Mouse (Mus musculus) liver, embryonic 12.5 days (tissue): ENCODE data around the gene Morn4. TPM values are rescaled to one million over a fixed set of nuclear protein-coding genes. Genes with fewer than 3 reads are reported as not detected.

Source experiments
- ATAC-seq: fragments of 200-750 bp; cut with Nextera tagmentation; 2 replicates; pipeline ENCODE4 v1.8.0; 2017; ENCODE audit warnings: moderate number of reproducible peaks, mild to moderate bottlenecking, moderate library complexity
- H3K27ac ChIP-seq: fragments of 300-500 bp; sonication (generic); 2 replicates; pipeline ENCODE4 v1.5.1; 2016; ENCODE audit warnings: mild to moderate bottlenecking
- H3K27me3 ChIP-seq: fragments of 300-500 bp; sonication (generic); replicated peaks from 2 replicates; pipeline ENCODE4 v1.6.1; 2016; ENCODE audit warnings: mild to moderate bottlenecking, moderate library complexity
- H3K36me3 ChIP-seq: fragments of 300-500 bp; sonication (generic); 2 replicates; pipeline ENCODE4 v1.6.1; 2016; ENCODE audit warnings: mild to moderate bottlenecking, moderate library complexity
- H3K4me1 ChIP-seq: fragments of 300-500 bp; sonication (generic); 2 replicates; pipeline ENCODE4 v1.6.1; 2016
- H3K4me2 ChIP-seq: fragments of 300-500 bp; sonication (generic); 2 replicates; pipeline ENCODE4 v1.6.1; 2016; ENCODE audit warnings: mild to moderate bottlenecking, moderate library complexity
- H3K4me3 ChIP-seq: fragments of 300-500 bp; sonication (generic); 2 replicates; pipeline ENCODE4 v1.5.1; 2016; ENCODE audit warnings: mild to moderate bottlenecking, moderate library complexity
- H3K9ac ChIP-seq: fragments of 300-500 bp; sonication (generic); 2 replicates; pipeline ENCODE4 v1.6.1; 2016; ENCODE audit warnings: mild to moderate bottlenecking, moderate library complexity
- H3K9me3 ChIP-seq: fragments of 300-500 bp; sonication (generic); replicated peaks from 2 replicates; pipeline ENCODE4 v1.6.1; 2016; ENCODE audit warnings: mild to moderate bottlenecking, moderate library complexity
- WGBS: fragments of 180-500 bp; shearing (Covaris S2); methylation state at CpG from one replicate; pipeline ENCODE4 v1.1.7; 2016; ENCODE audit not compliant: insufficient replicate concordance; 5-methylcytosine and 5-hydroxymethylcytosine counted together
- polyA plus RNA-seq: library from polyadenylated mRNA; unstranded; fragments of >200 nt; fragmentation: Nextera tagmentation; extraction: Ambion mirVana; gene quantifications from 2 replicates; pipeline ENCODE4 v1.2.1, GENCODE M21; 2016

Morn4 gene
- 4.4 and 4.6 TPM in 2 replicates for polyA plus RNA-seq

DNA sequence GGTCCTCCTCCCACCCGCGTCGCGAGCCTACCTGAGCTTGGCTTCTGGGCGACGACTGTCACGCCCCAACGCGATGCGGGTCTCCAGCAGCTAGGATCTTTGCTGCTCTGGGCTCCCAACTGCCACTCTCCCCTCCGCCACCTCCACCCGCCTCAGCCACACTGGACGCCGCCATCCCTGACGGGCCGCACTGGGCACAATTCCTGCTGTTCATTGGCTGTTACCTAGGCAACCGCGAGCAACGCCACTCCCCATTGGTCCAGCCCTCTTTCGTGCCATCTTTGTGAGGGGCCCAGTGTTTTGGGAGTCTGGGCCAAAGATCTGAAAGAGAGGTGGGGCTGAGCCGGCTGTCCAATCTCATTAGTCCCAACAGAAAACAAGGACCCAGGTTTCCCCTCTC lies at the start of gene Morn4:
TSS of gene Morn4 (minus strand) at position 192 of the 400 bp plus-strand sequence.
- Histone ChIP-seq H3K27ac (no peak within 1 kb of the TSS), H3K27me3 (no peaks in the 10 kb centered on the region), H3K9me3 (no peaks in the 10 kb centered on the region), H3K9ac (peak within 1 kb of the TSS; percentile 66), H3K36me3 (no peaks in the 10 kb centered on the region), H3K4me1 (peaks cover 33% of the 10 kb centered on the region), H3K4me3 (peak within 1 kb of the TSS; percentile 70), H3K4me2 (peak within 1 kb of the TSS; percentile 91)
- ATAC-seq: peak; percentile 20; the same call in 1 of the 2 replicates
- whole genome bisulfite sequencing: 2% methylated on average over 21 of the region's 21 CpGs

DNA sequence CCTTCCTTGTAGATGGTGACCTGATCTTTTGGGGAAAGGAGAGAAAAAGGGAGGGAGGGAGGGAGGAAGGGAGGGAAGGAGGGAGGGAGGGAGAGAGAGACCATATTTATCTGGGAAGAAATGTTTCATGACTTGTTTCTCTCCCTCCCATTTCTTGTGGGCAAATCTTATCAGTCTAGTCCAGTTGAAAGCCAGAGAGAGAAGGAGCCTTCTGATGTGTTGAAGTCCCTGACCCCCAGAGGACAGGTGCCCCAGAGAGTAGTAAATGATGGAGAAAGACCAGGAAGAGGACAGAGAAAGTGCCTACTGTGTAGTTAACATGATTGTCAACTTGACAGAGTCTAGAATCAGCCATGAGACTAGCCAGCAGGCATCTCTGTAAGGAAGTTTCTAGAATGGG lies 48.9 kb upstream of the Morn4 start:
- Histone ChIP-seq H3K4me2 (peak overlapping the region; percentile 1; the same call in 1 of the 2 replicates), H3K4me1 (peaks cover 28% of the 10 kb centered on the region), H3K27ac (no peak overlapping the region), H3K9me3 (no peaks in the 10 kb centered on the region), H3K36me3 (no peaks in the 10 kb centered on the region), H3K27me3 (no peaks in the 10 kb centered on the region), H3K9ac (no peak overlapping the region), H3K4me3 (no peak overlapping the region)
- peak; percentile 80 for ATAC-seq

DNA sequence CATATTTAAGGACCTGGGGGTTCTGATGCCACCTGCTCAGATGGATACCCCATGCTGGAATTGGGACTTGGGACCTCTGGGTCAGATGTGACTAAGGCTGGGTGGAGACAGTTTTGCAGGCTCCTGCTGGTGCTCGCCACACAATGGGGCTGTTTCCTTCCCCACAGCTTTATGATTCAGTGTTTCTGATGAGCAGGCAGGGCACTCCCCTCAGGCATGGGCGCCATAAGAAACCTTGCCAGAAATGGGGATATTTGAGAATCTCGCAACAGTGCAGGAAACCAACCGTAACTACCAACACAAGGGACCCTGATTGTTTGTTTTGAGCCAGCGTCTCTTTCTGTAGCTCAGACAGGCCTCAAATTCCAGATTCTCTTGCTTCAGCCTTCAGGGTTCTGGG lies 44.9 kb upstream of the Morn4 start:
- no peak overlapping the region for H3K4me2 ChIP-seq
- no peak overlapping the region for H3K4me3 ChIP-seq
- 67% methylated on average over 5 of the region's 5 CpGs for WGBS
- no peaks in the 10 kb centered on the region for H3K36me3 ChIP-seq
- H3K9ac ChIP-seq: no peak overlapping the region
- no peaks in the 10 kb centered on the region for H3K9me3 ChIP-seq
- H3K27me3 ChIP-seq: no peaks in the 10 kb centered on the region
- no peak overlapping the region for H3K27ac ChIP-seq
- H3K4me1 ChIP-seq: peaks cover 57% of the 10 kb centered on the region
- no peak for ATAC-seq

DNA sequence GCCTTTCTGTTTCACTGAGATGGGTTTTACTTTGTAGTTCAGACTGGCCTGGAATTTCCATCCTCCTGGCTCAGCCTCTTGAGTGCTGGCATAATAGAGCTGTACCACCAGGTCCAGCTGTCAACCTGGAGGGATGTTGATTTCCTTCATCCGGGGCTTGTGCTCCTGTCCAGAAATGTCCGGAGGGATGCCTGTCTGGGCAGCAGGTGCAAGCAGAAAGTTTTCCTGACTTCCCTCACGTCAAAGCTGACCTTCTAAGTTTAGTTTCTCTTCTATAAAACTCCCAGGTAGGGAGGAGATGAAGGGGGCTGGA lies 44.1 kb upstream of the Morn4 start:
- no peaks in the 10 kb centered on the region for H3K9me3 ChIP-seq
- no peak for ATAC-seq
- no peak overlapping the region for H3K9ac ChIP-seq
- 66% methylated on average over 3 of the region's 3 CpGs for WGBS
- peaks cover 56% of the 10 kb centered on the region for H3K4me1 ChIP-seq
- H3K27me3 ChIP-seq: no peaks in the 10 kb centered on the region
- no peak overlapping the region for H3K4me3 ChIP-seq
- peak overlapping the region; percentile 78 for H3K27ac ChIP-seq
- no peak overlapping the region for H3K4me2 ChIP-seq
- H3K36me3 ChIP-seq: no peaks in the 10 kb centered on the region; the same call in 1 of the 2 replicates

DNA sequence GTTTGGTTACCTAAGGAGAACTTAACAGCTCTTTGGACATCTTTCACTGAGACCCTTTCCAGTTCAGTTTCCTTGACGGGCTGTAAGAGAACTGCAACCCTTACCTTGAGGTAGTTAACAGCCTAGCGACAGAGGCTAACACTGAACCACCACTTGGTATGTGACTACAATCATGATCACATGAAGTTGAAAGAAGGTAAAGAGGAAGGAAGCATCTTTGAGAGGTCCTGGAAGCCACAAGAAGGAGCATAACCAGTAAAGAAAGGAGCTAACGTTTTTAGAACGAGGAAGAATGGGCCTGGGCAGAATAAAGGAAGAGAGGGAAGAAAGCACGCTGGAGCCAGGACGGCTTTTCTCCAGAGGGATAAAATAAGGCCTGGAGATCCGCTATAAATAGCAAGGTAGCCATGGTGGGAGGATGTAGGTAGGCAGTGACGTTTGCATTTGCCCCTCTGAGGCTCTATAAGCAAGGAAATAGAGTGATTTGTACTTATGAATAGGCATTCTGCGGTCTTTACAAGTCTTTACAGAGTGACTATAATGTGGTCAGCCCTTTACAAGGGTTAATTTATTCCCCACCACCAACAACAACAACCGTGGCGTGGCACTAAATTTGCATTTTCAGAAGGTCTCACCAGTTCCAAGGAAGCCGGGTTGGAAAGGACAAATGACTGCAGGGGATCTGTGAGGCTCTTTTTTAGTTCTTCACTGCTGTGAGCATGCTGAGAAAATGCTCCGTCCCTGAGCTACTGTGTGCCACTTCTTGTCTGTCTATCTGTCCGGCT lies 43.5 kb upstream of the Morn4 start:
- peak overlapping the region; percentile 78 for H3K27ac ChIP-seq
- ATAC-seq: 0 out of 2 replicates have a peak, but pooled peaks have one; percentile 1
- H3K27me3 ChIP-seq: no peaks in the 10 kb centered on the region
- peak overlapping the region; percentile 31; the same call in 1 of the 2 replicates for H3K9ac ChIP-seq
- WGBS: 34% methylated on average over 14 of the region's 14 CpGs
- H3K4me1 ChIP-seq: peaks cover 56% of the 10 kb centered on the region
- H3K4me3 ChIP-seq: peak overlapping the region; percentile 68
- no peaks in the 10 kb centered on the region for H3K9me3 ChIP-seq
- peaks cover 5% of the 10 kb centered on the region for H3K36me3 ChIP-seq
- peak overlapping the region; percentile 86 for H3K4me2 ChIP-seq

DNA sequence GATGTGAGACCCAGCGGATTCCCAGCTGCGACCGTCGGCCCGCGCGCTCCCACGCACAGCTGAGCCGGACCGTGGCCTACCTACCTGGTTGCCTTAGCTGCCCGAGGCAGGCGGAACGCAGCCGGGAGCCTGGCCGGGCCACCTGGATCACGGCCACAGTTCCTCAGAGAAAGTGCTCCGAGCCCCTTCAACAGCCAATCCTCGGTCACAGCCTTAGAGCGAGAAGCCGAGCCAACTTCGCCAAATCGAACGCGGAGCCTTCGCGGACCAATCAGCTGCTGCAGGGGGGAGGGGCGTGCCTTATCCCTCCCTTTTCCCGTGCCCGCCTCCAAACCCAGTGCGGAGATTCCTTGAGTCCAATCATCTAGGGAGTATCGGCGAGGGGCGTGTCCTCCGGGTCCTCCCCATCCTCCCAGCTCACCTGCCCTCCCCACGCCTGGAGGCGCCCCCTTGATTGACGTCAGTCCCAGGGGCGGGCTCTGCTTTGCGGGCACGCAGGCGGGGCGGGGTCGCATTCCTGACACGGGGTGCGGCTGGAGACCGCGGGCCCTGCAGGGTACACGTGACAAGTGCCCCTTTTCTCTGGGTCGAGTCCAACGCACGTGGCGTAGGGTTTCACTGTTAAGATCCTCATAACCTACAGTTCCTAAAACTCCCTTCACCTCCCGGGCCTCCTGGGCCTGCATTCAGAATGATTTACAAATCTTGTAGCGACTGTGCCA lies 42.8 kb upstream of the Morn4 start, which contains the start of gene Avpi1:
TSS of gene Avpi1 (minus strand) at position 273 of the 722 bp plus-strand sequence.
- Histone ChIP-seq H3K27me3 (no peaks in the 10 kb centered on the region), H3K4me1 (peaks cover 52% of the 10 kb centered on the region), H3K27ac (peak within 1 kb of the TSS; percentile 80), H3K9me3 (no peaks in the 10 kb centered on the region), H3K9ac (peak within 1 kb of the TSS; percentile 81), H3K4me2 (peak within 1 kb of the TSS; percentile 86), H3K4me3 (peak within 1 kb of the TSS; percentile 68), H3K36me3 (peaks cover 12% of the 10 kb centered on the region)
- peak; percentile 97 for ATAC-seq
- under 1% methylated on average over 54 of the region's 54 CpGs for WGBS

DNA sequence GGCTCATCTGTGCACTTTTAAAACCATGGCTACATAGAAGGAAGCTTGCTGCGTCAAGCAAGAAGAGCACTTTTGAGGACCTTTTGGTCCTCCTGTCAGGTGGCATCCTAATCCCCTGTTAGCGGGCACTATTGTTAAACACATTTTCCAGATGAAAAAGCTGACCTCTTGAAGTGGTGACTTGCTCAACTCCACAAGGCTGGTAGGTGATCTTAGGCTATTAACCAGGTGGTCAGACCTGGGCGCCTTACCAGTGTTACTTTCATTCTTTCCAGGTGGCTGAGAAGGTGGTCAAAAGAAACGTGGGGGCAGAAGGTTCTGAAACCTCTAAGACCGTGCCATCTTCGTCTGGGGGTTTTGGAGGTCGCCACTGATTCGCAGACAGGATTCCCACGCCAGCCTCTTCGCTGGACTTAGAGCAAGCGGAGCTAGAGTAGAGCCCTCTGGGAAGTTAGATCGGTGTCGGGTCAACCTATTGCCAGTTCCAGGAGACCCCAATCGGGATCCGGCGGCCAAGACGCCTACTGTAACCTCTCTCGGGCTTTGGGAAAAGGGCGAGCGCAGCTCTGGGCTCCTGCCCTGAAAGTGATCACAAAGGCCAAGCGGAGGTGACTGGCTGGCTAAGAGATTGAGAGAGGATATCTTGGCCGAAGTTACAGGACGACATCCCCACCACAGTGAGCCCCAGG lies 42.0 kb upstream of the Morn4 start:
- Histone ChIP-seq H3K4me3 (peak overlapping the region; percentile 68), H3K9ac (peak overlapping the region; percentile 81), H3K27ac (peak overlapping the region; percentile 80), H3K9me3 (no peaks in the 10 kb centered on the region), H3K4me1 (peaks cover 51% of the 10 kb centered on the region), H3K4me2 (peak overlapping the region; percentile 86), H3K36me3 (peaks cover 20% of the 10 kb centered on the region), H3K27me3 (no peaks in the 10 kb centered on the region)
- 10% methylated on average over 23 of the region's 23 CpGs for WGBS
- no peak; the same call in 1 of the 2 replicates for ATAC-seq

DNA sequence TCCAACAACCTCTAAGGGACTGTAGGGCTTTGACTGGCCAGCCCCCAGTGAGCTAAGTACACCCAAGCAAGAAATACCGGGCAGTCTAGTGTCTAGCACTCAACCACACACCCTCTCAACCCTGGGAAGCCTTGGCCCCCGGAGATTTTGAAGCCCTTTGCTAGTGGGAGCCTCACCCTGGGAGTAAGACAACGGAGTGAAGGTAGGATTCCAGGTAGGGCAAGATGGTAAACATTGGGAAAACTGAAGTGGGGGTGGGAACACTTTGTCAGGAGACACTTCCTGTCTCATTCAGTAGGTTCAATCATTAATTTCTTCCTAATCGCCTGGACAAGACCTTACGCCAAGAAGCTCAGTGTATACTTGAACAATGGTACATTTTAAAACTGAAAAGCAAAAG lies 40.9 kb upstream of the Morn4 start:
- Histone ChIP-seq H3K27me3 (no peaks in the 10 kb centered on the region), H3K27ac (no peak overlapping the region), H3K4me2 (no peak overlapping the region), H3K36me3 (peaks cover 28% of the 10 kb centered on the region), H3K4me3 (no peak overlapping the region), H3K9ac (no peak overlapping the region), H3K9me3 (no peaks in the 10 kb centered on the region), H3K4me1 (peaks cover 51% of the 10 kb centered on the region)
- 74% methylated on average over 5 of the region's 5 CpGs for WGBS
- ATAC-seq: no peak

DNA sequence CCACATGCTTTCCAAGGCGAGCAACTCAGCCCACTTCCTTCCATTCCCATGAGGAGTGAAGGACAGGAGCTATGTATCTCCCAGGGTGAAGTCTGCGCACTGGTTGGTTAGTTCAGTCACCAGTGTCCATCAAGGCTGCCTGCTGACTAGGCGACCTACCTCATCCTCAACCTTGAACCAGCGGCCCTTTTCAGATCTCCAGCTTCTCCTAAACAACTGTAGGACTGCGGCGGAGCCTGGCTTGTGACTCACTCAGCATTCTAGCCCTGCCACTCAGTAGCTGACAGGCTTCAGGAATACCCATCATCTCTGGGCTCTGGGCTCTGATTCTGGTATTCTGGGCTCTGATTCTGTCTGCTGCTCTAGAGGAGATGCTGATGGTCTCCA lies 40.1 kb upstream of the Morn4 start:
- Histone ChIP-seq H3K9me3 (no peaks in the 10 kb centered on the region), H3K4me3 (no peak overlapping the region), H3K36me3 (peaks cover 35% of the 10 kb centered on the region), H3K27me3 (no peaks in the 10 kb centered on the region), H3K9ac (no peak overlapping the region), H3K27ac (no peak overlapping the region), H3K4me1 (peaks cover 51% of the 10 kb centered on the region), H3K4me2 (no peak overlapping the region)
- 72% methylated on average over 6 of the region's 6 CpGs for WGBS
- no peak for ATAC-seq

DNA sequence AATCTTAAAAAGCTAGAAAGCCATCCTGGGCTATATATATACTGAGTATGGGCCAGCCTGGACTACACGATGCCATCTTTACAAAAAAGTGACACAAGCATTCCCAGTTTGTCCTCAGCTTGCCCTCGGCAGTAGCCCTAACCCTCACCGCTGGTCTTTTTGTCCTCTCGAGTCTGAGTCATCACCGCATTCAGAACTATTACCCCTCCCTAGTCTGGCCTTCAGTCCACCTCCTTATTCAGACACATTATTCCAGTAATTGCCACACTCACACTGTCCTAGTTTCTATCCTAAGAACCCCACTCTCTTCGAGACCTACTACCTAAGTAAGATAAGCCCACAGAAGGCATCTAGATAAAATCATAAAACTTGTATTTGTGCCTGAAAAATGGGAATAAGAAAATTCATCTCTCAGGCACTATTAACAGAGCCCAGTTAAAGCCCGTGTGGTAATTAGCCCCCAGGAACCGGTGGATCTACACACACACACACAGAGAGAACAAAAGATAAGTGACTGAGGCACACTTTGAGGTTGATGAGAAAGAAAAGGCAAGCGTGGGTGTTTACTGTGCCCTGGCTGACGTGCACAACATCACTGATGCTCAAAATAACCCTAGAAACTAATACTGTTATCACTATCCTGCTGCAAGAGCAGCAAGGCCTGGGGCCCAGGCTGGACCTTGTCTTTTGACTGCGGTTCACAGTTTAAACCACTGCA lies 39.5 kb upstream of the Morn4 start:
- no peaks in the 10 kb centered on the region for H3K9me3 ChIP-seq
- H3K4me3 ChIP-seq: no peak overlapping the region
- H3K9ac ChIP-seq: no peak overlapping the region
- no peak overlapping the region for H3K27ac ChIP-seq
- H3K27me3 ChIP-seq: no peaks in the 10 kb centered on the region
- ATAC-seq: no peak
- no peak overlapping the region for H3K4me2 ChIP-seq
- H3K36me3 ChIP-seq: peaks cover 41% of the 10 kb centered on the region
- 61% methylated on average over 11 of the region's 11 CpGs for WGBS
- H3K4me1 ChIP-seq: peaks cover 51% of the 10 kb centered on the region

DNA sequence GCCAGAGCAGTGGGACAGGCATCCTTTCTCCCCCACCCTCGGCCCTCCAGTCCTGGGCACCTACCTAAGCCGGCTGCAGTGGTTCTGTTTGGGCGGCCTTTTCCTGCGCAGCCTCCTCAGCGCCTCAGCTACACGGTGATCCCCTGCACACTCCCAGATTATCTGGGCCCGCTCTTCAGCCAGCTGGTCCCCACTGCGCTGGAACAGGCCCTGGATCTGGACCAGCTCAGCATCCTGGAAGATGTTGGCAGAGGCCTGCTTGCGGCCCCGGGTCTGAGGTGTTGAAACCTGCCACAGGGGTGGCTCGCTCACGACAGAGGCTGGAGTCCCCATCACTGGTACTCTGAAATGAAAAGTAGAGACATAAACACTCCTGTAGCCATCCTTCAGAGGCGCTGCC lies 38.5 kb upstream of the Morn4 start:
- Histone ChIP-seq H3K27me3 (no peaks in the 10 kb centered on the region), H3K4me2 (no peak overlapping the region), H3K27ac (no peak overlapping the region), H3K9me3 (no peaks in the 10 kb centered on the region), H3K4me3 (no peak overlapping the region), H3K9ac (no peak overlapping the region), H3K36me3 (peaks cover 50% of the 10 kb centered on the region), H3K4me1 (peaks cover 43% of the 10 kb centered on the region)
- WGBS: 82% methylated on average over 13 of the region's 13 CpGs
- ATAC-seq: no peak
